Mouse (Mus musculus): ENCODE results near the gene Pde10a. TPM values are rescaled to one million over a fixed set of nuclear protein-coding genes. Genes with fewer than 3 reads are reported as not detected.

Pde10a gene
- total RNA-seq, 1 experiment: 2.6 TPM

- Histone ChIP-seq H3K9ac (ENCODE audit: insufficient read depth, low read depth, low read length, poor library complexity, severe bottlenecking) (no peak overlapping the region), H3K4me3 (ENCODE audit: insufficient read depth in 1 of 2, low read depth in 1 of 2, low read length in 2 of 2, poor library complexity in 1 of 2, severe bottlenecking in 1 of 2) (no peak overlapping the region), H3K9me3 (ENCODE audit: control insufficient read depth, insufficient read depth, low read depth, low read length) (no peaks in the 10 kb centered on the region), H3K27ac (ENCODE audit: insufficient read depth, low read depth, low read length, poor library complexity, severe bottlenecking) (no peak overlapping the region), H3K36me3 (ENCODE audit: control insufficient read depth, insufficient read depth, low read length, poor library complexity, severe bottlenecking) (no peaks in the 10 kb centered on the region), H3K4me1 (ENCODE audit: control insufficient read depth in 2 of 2, insufficient read depth in 2 of 2, low read length in 2 of 2, poor library complexity in 1 of 2) (no peaks in the 10 kb centered on the region)
- DNase-seq (ENCODE audit: low read depth, low spot score): no peak
- TF ChIP-seq CHD2 (IDR thresholded peaks at IDR 0.05; ENCODE audit: low read depth, low read length) (no peak), HCFC1 (IDR thresholded peaks at IDR 0.05; ENCODE audit: borderline replicate concordance, insufficient read depth, low read length) (no peak), ZC3H11A (IDR thresholded peaks at IDR 0.05; ENCODE audit: borderline replicate concordance, low read depth, low read length) (no peak), ZNF384 (IDR thresholded peaks at IDR 0.05; ENCODE audit: low read depth, low read length) (no peak), MAFK (IDR thresholded peaks at IDR 0.05; ENCODE audit: insufficient read depth, low read depth, low read length) (no peak)
- in situ Hi-C loops (cut with MboI; ENCODE audit: low sequenced_read_pairs in 2 of 2, unreplicated experiment in 2 of 2): no loop called here
These were observed 360.7 kb downstream of the Pde10a start for GRCm38 (mm10) chr17:8885830-8886229.

GRCm38 (mm10) chr17:8888105-8888504 lies 362.9 kb downstream of the Pde10a start:
- H3K4me1 ChIP-seq (ENCODE audit: control insufficient read depth in 2 of 2, insufficient read depth in 2 of 2, low read length in 2 of 2, poor library complexity in 1 of 2): no peaks in the 10 kb centered on the region
- no peak overlapping the region for H3K27ac ChIP-seq (ENCODE audit: insufficient read depth, low read depth, low read length, poor library complexity, severe bottlenecking)
- DNase-seq (ENCODE audit: low read depth, low spot score): no peak
- H3K9me3 ChIP-seq (ENCODE audit: control insufficient read depth, insufficient read depth, low read depth, low read length): no peaks in the 10 kb centered on the region
- no peak overlapping the region for H3K9ac ChIP-seq (ENCODE audit: insufficient read depth, low read depth, low read length, poor library complexity, severe bottlenecking)
- in situ Hi-C loops (cut with MboI; ENCODE audit: low sequenced_read_pairs in 2 of 2, unreplicated experiment in 2 of 2): no loop called here
- no peak overlapping the region for H3K4me3 ChIP-seq (ENCODE audit: insufficient read depth in 1 of 2, low read depth in 1 of 2, low read length in 2 of 2, poor library complexity in 1 of 2, severe bottlenecking in 1 of 2)
- H3K36me3 ChIP-seq (ENCODE audit: control insufficient read depth, insufficient read depth, low read length, poor library complexity, severe bottlenecking): no peaks in the 10 kb centered on the region
- TF ChIP-seq HCFC1 (IDR thresholded peaks at IDR 0.05; ENCODE audit: borderline replicate concordance, insufficient read depth, low read length) (no peak), MAFK (IDR thresholded peaks at IDR 0.05; ENCODE audit: insufficient read depth, low read depth, low read length) (no peak), CHD2 (IDR thresholded peaks at IDR 0.05; ENCODE audit: low read depth, low read length) (no peak), ZC3H11A (IDR thresholded peaks at IDR 0.05; ENCODE audit: borderline replicate concordance, low read depth, low read length) (no peak), ZNF384 (IDR thresholded peaks at IDR 0.05; ENCODE audit: low read depth, low read length) (no peak)

- Histone ChIP-seq H3K27ac (ENCODE audit: insufficient read depth, low read depth, low read length, poor library complexity, severe bottlenecking) (no peak overlapping the region), H3K9ac (ENCODE audit: insufficient read depth, low read depth, low read length, poor library complexity, severe bottlenecking) (no peak overlapping the region), H3K9me3 (ENCODE audit: control insufficient read depth, insufficient read depth, low read depth, low read length) (no peaks in the 10 kb centered on the region), H3K4me3 (ENCODE audit: insufficient read depth in 1 of 2, low read depth in 1 of 2, low read length in 2 of 2, poor library complexity in 1 of 2, severe bottlenecking in 1 of 2) (no peak overlapping the region), H3K36me3 (ENCODE audit: control insufficient read depth, insufficient read depth, low read length, poor library complexity, severe bottlenecking) (no peaks in the 10 kb centered on the region), H3K4me1 (ENCODE audit: control insufficient read depth in 2 of 2, insufficient read depth in 2 of 2, low read length in 2 of 2, poor library complexity in 1 of 2) (no peaks in the 10 kb centered on the region)
- no peak for DNase-seq (ENCODE audit: low read depth, low spot score)
- TF ChIP-seq MAFK (IDR thresholded peaks at IDR 0.05; ENCODE audit: insufficient read depth, low read depth, low read length) (no peak), CHD2 (IDR thresholded peaks at IDR 0.05; ENCODE audit: low read depth, low read length) (no peak), ZNF384 (IDR thresholded peaks at IDR 0.05; ENCODE audit: low read depth, low read length) (no peak), HCFC1 (IDR thresholded peaks at IDR 0.05; ENCODE audit: borderline replicate concordance, insufficient read depth, low read length) (no peak), ZC3H11A (IDR thresholded peaks at IDR 0.05; ENCODE audit: borderline replicate concordance, low read depth, low read length) (no peak)
- in situ Hi-C loops (cut with MboI; ENCODE audit: low sequenced_read_pairs in 2 of 2, unreplicated experiment in 2 of 2): no loop called here
These were observed 363.5 kb downstream of the Pde10a start for GRCm38 (mm10) chr17:8888639-8889038.

- in situ Hi-C loops (cut with MboI; ENCODE audit: low sequenced_read_pairs in 2 of 2, unreplicated experiment in 2 of 2): no loop called here
- no peaks in the 10 kb centered on the region for H3K36me3 ChIP-seq (ENCODE audit: control insufficient read depth, insufficient read depth, low read length, poor library complexity, severe bottlenecking)
- no peaks in the 10 kb centered on the region for H3K4me1 ChIP-seq (ENCODE audit: control insufficient read depth in 2 of 2, insufficient read depth in 2 of 2, low read length in 2 of 2, poor library complexity in 1 of 2)
- H3K27ac ChIP-seq (ENCODE audit: insufficient read depth, low read depth, low read length, poor library complexity, severe bottlenecking): no peak overlapping the region
- no peak for DNase-seq (ENCODE audit: low read depth, low spot score)
- H3K9ac ChIP-seq (ENCODE audit: insufficient read depth, low read depth, low read length, poor library complexity, severe bottlenecking): no peak overlapping the region
- TF ChIP-seq CHD2 (IDR thresholded peaks at IDR 0.05; ENCODE audit: low read depth, low read length) (no peak), HCFC1 (IDR thresholded peaks at IDR 0.05; ENCODE audit: borderline replicate concordance, insufficient read depth, low read length) (no peak), ZNF384 (IDR thresholded peaks at IDR 0.05; ENCODE audit: low read depth, low read length) (no peak), ZC3H11A (IDR thresholded peaks at IDR 0.05; ENCODE audit: borderline replicate concordance, low read depth, low read length) (no peak), MAFK (IDR thresholded peaks at IDR 0.05; ENCODE audit: insufficient read depth, low read depth, low read length) (no peak)
- no peak overlapping the region for H3K4me3 ChIP-seq (ENCODE audit: insufficient read depth in 1 of 2, low read depth in 1 of 2, low read length in 2 of 2, poor library complexity in 1 of 2, severe bottlenecking in 1 of 2)
- no peaks in the 10 kb centered on the region for H3K9me3 ChIP-seq (ENCODE audit: control insufficient read depth, insufficient read depth, low read depth, low read length)
These were observed 367.2 kb downstream of the Pde10a start for GRCm38 (mm10) chr17:8892193-8892985.

Data from ES-E14 (cell line).